Mouse (Mus musculus) kidney, adult 10 weeks (tissue): ENCODE data around the gene Stk11ip. TPM values are rescaled to one million over a fixed set of nuclear protein-coding genes. Genes with fewer than 3 reads are reported as not detected.

Experiments used
- polyA plus RNA-seq: library from polyadenylated mRNA; stranded (reverse); fragments of 350-450 nt; fragmentation: Illumina TruSeq; extraction: RNeasy Lipid Tissue Mini Kit (QIAGEN cat#74804); gene quantifications from one replicate; pipeline ENCODE4 v1.2.3, GENCODE M21; 2014; ENCODE audit warnings: low read depth, low replicate concordance

Stk11ip gene
- polyA plus RNA-seq = 1.5 TPM

DNA sequence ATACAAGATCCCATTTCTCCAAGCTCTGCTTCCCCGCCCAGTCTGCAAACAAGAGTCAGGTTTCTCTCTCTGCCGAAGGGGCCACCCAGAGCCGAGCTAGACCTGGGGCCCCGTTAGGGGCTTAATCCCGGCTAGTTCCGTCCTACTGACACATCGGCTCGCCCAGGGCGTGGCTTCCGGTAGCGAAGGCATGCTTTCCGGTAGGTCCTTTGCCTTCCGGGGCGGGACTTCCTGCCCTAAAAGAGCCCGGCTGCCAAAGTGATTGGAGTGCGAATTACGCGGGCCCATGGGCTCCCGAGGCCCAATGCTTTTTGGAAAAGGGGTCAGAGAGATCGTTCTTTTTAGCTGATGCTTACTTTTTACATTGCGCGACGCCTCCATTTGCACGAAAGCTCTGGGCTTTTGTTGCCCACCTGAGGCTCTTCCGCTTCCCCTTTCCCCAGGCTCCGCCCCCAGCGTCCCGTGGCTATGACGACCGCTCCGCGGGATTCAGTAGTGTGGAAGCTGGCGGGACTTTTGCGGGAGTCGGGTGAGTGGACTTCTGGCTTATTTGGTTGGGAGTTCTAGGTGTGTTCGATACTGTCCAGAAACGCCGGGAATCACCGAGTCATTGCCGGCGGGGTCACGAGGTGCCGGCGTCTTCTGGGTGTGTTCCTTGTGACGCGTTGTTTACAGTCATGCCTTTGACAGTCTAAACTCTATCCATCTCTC is at the start of gene Stk11ip:
TSS of gene Stk11ip (plus strand) at position 209 of the 711 bp plus-strand sequence.

DNA sequence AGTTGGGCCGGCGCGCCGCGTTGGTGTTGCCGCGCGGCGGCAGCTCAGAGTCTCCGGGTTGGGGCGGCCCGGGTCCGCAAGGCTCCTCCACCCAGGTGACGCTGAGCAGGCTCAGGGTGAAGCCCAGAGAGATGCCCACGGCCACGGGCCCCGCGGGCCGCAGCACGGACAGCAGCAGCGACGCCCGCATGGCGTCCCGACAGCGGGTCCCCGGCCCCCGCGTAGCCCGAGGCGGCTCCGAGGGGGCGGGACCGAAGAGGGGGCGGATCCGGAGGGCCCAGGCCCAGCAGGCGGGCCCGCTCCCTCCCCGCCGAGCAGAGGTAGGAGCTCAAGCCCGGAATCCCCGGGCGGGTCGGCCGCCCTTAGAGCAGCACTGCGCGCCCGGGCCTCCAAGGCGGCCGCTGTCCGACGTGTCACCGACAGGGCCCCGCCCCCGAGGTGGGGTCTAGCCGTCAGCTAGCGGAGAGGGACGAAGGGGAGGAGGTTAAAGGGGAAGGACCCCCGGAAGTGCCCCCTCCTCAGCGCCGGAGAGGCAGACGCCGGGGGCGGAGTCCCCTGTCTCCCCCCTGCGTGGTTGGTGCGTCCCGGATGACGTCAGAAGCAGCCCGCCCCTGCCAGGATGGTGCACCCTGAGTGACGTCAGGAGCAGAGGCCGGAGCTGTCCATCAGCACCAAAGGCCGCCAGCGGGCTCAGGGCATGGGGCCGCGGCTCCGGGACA is 42.3 kb upstream of the Stk11ip start, which contains the start of the genes Chpf and Tmem198:
TSS of gene Chpf (minus strand) at position 392 of the 719 bp plus-strand sequence.
TSS of gene Tmem198 (plus strand) at position 617 of the 719 bp plus-strand sequence.

DNA sequence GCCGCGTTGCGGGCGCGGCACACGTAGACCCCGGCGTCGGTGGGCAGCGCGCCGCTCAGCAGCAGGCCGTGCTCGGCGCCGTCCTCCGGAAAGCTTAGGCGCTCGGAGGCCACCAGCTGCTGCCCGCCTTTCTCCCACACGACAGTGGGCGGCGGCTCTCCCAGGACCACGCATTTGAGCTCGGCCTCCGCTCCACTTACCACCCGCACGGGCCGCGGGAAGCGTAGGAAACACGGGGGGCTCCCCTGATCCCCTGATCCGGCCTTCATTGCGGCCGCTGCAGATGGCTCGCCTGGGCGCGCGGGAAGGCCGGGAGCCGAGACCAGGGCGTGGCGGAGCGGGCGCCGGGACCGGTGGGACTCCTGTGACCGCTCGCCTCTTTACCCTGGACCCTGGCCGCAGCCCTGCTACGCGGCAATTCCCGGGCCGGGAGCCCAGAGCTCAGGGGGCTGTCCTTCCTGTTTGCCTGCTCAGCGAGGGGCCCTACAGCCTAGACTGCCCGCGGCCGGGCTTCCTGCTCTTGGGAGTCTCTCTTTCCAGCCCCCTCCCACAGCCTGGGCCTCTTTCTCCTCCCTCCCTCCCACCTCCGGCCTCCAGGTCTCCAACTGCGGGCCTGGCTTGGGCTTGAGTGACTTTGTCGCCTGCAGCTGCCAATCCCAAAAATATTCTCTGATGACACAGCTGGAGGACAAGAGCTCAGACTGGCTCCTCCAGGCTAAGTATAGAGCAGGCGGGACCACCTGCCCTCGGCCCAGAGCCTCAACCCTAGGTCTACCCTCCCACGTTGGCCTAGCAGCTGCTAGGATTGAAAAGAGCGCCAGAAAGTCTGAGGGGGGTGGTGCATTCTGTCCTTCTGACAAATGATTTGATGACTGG is 15.1 kb upstream of the Stk11ip start, which contains the start of gene Obsl1:
TSS of gene Obsl1 (minus strand) at position 497 of the 876 bp plus-strand sequence.

DNA sequence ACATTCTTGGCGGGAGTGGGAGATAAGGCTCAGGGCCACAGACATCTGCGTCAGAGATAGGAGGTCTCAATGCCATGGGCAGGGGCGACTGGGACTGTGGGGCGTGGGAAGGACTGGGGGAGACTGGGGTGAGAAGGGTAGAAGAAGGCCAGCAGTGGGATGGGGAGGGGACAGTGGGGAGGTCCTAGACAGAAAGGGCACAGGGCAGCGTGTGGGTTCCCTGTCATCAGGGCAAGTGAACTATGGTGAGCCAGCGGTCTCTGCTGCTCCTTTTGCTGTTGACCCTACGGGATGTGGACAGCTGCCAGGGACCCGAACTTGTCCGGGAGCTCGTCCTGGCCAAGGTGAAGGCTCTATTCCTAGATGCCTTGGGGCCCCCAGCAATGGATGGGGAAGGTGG is 14.3 kb upstream of the Stk11ip start, which contains the start of gene Inha:
TSS of gene Inha (plus strand) at position 72 of the 400 bp plus-strand sequence.

DNA sequence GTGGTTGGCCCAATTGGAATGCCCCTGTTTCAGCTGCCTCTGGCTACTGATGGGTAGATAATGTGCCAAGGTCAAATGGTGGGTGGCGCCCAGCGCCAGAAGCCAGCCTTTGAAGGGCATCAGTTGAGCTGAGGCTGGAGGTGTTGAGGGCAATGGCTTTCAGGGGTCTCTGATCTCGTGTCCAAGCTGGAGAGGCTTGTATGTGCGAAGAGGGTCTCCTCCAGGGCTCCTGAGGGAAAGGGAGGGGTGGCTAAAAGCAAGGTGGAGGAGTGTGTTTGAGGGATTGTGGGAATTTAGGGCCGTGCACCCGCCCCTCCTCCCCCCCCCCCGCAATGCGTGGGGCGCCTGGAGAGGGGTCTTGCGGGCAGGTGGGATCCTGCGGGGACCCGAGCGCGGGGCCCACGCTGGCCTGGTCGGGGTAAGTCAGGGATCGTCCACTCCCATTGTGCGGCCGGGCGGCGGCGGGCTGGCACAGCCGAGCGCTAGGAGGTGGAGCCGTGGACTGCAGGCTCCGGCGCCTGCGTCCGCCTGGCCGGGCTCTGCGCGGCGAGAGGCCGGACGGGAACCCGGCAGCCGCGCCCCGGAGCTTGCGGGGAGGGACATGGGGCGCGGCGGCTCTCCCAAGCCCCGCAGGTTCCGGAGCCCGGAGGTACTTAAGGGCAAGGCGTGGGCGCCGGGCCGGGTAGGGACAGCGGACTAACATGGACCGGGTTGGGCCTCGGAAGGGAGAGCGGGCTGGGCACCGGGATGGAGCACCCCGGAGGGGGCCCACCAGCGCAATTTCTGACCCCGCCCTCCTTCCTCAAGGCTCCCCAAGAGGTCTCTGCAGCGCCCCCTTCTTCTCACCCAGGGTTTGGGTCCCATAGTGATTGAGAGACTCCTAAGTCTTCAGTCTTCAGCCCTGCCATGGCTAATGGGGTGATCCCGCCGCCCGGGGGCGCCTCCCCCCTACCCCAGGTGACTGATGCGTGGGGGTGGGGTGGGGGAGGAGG is 24.9 kb downstream of the Stk11ip start, which contains the start of gene Slc4a3:
TSS of gene Slc4a3 (plus strand) at position 302 of the 992 bp plus-strand sequence.

Other genes with a start within 250 kb of the Stk11ip start
- gene Resp18, start 243.1 kb upstream of the Stk11ip start, polyA plus RNA-seq = not detected
- 0.81 TPM for gene Dnpep, start 203.5 kb upstream of the Stk11ip start, polyA plus RNA-seq
- 0.40 TPM for gene Des, start 161.2 kb upstream of the Stk11ip start, polyA plus RNA-seq
- 1.1 TPM for gene Speg, start 146.2 kb upstream of the Stk11ip start, polyA plus RNA-seq
- gene Gmppa, start 85.6 kb upstream of the Stk11ip start, polyA plus RNA-seq = 4.3 TPM
- not detected for gene Asic4, start 71.1 kb upstream of the Stk11ip start, polyA plus RNA-seq
- 0.40 TPM for gene Chpf, start 42.2 kb upstream of the Stk11ip start, polyA plus RNA-seq
- gene Tmem198, start 42.0 kb upstream of the Stk11ip start, polyA plus RNA-seq = not detected
- gene Obsl1, start 15.1 kb upstream of the Stk11ip start, polyA plus RNA-seq = not detected
- not detected for gene Inha, start 14.5 kb upstream of the Stk11ip start, polyA plus RNA-seq
- 0.20 TPM for gene Slc4a3, start 24.7 kb downstream of the Stk11ip start, polyA plus RNA-seq